Mouse (Mus musculus) CH12F3 (cell line): Measurements from ENCODE around the gene Msi1.
"Not testable (repeated sequence)": the region's sequence is repeated elsewhere in the genome, so short reads cannot be mapped to it uniquely, and the experiment has no call there.

ENCODE experiments used
- in situ Hi-C: fragments of 300-500 bp; cut with MboI; formaldehyde crosslinking; loops from 2 replicates; pipeline ENCODE4 v1.14.3; 2020; ENCODE audit warnings: low sequenced_read_pairs

Msi1 gene

DNA sequence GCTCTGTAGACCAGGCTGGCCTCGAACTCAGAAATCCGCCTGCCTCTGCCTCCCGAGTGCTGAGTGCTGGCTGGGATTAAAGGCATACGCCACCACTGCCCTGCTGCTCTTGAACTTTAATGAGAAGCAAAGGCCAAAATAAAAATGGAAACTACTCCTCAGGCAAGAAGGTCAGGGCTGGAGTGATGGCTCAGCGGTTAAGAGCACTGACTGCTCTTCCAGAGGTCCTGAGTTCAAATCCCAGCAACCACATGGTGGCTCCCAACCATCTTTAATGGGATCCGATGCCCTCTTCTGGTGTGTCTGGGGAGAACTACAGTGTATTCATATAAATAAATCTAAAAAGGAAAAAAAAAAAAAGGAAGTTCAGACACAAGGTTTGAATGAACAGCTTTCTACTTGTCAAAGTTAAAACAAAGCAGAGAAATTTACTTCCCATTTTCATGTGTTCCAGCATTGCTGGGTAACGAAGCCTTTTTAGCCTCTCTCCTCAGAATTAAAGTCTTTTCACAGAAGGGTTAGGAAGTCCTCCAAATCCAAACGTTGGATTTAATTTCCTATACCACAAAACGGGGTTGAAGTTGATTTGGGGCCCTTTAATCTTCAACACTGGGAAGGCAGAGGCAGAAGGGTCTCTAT, 58.7 kb downstream of the Msi1 start:
- in situ Hi-C loops: no loop called here

DNA sequence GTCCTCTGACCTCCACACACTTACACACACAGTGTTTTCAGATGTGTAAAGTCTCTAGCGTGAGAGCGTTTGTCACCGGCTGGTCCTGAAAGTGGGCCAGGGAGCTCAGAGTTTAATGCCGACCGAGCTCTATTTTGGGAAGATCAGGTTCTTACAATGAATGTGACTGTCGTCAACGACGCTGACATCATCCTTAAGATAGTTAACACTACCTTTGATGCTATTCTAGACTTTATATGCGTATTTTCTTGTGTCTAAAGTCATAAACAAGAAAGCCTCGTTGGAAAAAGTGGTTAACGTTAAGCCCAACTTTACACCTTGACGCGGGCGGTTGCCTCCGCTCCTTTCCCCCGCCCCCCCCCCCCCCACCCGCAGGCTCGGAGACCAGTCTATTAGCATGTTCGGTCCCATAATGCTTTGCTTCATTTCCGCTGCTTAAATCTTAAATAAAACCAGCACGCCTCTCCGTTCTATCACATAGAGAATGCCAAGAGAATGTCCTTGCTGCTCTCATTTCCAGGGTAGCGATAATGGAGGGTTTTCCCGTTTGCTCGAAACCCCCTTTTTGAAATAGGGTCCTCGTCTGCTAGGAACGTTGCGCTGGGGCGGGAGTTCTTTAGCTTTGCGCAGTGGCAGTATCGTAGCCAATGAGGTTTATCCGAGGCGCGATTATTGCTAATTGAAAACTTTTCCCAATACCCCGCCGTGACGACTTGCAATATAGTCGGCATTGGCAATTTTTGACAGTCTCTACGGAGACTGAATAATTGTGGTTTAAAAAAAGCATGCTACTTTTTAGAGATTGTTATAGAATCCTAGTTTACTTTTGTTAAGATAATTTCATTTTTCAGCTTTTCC, 59.7 kb downstream of the Msi1 start:
- in situ Hi-C loops: no loop called here

DNA sequence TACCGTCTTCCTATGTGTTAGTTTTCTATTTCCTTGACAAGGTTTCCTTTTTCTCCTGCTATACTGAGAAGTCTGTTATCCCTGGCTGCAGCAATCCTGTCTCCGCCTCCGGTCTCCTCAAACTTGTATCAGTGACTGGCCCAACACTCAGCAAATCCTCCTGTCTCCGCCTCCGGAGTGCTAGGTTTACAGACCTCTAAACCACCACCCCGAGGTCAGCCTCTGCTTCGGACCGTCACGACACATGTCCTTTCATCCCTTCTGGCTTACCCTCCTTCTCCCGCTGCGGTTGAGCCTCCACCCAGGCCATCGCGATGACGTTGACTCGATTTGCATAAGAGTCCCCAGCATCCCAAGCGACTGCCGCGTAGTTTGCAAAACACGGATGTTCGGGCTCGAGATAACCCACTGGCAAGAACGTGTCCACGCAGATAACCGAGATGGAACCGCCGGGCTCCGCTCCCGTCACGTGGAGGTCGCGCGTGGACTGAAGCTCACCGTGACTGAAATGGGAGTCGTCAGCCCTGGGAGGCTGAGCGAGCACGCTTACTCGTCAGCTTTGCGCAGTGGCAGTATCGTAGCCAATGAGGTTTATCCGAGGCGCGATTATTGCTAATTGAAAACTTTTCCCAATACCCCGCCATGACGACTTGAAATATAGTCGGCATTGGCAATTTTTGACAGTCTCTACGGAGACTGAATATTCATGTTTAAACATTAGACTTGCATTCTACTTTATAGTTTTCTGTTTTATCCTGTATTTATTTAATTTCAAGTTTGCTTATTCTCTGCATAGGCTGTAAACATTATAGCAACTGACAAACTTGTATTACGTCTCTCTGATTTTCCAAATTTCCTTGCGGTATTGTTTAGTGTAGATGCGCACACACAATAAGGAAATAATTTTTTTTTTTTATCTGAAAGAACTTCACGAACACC, 60.6 kb downstream of the Msi1 start:
- in situ Hi-C loops: no loop called here

DNA sequence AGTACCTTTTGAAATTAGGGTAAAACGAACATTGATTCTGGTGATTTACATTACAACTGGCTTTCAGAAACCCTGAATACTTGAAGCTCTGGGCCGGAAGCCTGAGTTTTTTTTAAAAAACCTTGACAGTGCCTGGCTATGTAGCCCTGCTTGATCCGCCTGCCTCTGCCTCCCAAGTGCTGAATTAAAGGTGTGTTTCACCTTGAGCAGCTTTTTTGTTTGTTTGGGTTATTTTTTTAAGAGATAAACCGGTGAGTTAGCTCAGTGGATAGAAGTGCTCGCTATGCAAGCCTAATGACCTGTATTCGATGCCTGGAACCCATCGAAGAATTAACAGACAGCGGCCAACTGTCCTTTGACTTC, 61.2 kb downstream of the Msi1 start:
- in situ Hi-C loops: no loop called here

GRCm38 (mm10) chr5:115491076-115491475, 61.7 kb downstream of the Msi1 start:
- in situ Hi-C loops: no loop called here

DNA sequence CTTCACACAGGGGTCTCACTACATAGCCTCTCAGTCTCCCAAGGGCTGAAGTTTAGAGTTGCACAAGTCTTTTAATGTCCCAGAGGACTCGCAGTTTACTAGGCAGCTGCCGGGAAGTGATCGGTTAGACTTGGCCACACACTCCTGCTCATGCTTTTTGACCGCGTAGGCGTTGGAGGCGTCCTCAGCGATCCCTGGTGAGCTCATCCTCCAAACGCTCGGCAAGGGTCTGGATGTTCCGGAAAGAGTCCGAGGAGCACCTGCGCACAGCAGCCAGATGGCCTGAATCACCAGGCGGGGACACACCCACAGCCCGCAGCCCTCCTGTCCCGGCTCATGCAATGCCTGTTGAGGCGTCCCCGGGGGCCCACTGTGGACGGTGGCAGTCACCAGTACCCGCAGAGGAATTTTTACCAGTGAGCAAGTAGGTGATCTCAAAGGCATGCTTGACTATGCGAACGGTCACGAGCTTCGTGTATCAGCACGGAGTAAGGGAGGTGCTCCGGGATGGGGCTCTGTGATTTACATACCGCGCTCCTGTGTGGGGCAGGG, 62.4 kb downstream of the Msi1 start:
- in situ Hi-C loops: no loop called here

DNA sequence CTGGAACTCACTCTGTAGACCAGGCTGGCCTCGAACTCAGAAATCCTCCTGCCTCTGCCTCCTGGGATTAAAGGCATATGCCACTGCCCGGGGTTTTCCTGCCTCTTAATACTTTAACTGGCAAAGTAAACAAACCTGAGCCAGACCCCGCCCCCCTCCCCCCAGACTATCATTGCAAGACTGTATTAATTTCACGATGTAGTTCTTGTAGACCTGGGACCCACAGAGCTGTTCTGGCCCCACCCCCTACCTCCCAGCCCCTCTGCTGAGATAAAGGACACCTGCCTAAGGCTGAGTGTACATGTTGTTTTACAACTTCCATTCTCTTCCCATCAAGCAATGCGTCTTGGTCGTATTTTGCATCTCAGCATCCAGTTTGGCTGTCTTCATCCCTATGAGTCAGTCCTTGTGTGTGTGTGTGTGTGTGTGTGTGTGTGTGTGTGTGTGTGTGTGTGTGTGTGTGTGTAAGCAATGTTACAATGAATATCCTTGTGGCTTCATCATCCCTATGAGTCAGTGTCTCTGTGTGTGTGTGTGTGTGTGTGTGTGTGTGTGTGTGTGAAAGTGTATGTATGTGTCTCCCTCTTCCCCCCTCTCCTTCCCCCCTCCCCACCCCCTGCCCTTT, 63.4 kb downstream of the Msi1 start:
- in situ Hi-C loops: no loop called here

DNA sequence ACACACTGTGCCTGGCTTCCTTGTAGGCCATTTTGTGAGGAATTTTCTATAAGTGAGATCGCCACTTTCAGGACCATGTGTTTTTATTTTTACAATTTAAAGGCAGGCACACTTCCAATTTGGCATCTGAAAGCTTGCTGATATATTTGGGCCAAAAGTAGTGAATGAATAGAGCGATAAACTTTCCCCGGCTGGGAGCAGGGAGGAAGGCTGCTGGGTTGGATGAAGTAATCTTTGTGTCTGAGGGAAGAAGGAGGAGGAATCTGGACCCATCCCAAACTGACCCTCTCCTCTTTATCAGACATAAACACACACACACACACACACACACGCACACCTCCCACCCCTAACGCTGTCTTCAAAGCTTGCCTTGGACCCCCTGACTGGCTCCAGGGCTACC, 64.0 kb downstream of the Msi1 start:
- in situ Hi-C loops: no loop called here

DNA sequence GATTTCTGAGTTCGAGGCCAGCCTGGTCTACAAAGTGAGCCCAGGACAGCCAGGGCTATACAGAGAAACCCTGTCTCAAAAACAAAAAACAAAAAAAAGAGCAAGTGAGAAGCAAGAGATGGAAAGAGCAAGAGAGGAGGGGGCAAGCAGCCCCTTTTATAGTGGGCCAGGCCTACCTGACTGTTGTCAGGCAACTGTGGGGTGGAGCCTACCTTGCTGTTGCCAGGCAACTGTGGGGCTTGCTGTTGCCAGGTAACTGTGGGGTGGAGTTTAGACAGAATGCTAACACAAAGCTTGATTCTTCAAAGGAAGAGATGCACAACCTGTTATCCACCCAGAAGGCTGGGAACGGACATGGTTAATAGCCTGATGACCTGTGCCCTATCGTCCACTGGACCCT, 66.2 kb downstream of the Msi1 start:
- in situ Hi-C loops: not testable (repeated sequence)

GRCm38 (mm10) chr5:115497033-115497432, 67.6 kb downstream of the Msi1 start:
- in situ Hi-C loops: no loop called here

DNA sequence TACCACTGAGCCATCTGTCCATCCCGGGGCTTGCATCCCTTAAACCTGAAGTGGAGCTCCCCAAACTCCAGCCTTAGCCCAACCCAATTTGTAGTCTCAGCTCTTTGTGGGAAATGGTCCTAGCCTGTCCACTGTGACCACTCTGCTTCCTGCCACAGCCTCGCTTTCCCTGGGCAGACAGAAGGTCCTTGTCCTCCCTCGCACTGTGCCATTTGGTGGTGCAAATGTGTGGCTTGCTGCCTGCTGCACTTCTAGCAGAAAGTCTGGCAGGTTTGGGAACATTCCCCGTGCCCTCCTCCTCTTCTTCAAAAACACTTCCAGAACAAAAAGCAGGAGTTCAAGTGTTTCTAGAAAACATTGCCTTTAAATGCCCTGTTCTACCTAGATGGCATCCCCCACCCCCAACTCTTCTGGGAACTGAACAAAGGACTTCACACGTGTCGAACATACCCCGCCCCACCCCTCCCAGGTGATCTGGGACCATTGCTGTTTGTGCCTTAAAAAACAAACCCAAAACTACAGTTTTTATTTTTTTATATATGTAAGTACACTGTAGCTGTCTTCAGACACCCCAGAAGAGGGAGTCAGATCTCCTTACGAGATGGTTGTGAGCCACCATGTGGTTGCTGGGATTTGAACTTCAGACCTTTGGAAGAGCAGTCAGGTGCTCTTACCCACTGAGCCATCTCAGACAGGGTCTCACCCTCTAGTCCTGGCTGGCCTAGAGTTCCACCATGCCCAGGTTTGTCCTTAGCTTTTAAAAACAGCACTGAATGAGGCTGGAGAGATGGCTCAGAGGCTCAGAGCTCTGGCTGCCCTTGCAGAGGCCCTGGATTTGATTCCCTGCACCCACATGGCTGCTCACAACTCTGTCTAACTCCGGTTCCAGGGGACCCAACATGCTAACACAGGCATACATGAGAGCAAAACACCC, 69.2 kb downstream of the Msi1 start:
- in situ Hi-C loops: no loop called here

DNA sequence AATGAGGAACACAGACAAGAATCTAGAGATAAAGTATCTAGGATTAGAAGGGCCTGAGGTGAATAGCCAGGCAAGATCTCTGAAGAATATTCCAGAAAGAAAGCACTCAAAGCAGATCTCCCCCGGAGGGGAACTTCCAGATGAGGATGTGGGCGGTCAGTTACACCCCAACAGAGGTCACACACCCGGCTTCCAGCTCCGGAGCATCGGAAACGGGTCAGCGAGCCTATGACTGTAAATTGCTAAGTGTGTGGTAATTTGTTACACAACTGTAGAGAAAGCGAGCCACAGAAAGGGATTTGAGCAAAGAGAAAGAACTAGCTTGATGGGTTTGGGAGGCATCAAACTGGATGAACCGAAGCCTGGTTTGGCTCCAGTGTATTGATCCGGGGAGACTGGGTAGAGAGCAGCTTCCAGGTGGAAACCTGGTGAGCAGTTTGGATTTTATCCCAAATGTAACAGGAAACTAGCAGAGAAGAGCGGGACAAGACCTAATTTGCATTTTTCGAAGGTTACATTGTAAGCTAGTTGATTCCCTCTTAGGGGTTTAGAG, 71.1 kb downstream of the Msi1 start:
- in situ Hi-C loops: loop anchor here (5.0 kb wide), 1 partner anchor 42 kb away; no protein-coding TSS in a partner anchor

- in situ Hi-C loops: loop anchor here (5.0 kb wide), 1 partner anchor 39 kb away; no protein-coding TSS in a partner anchor
Observed at GRCm38 (mm10) chr5:115503035-115503434, 73.6 kb downstream of the Msi1 start.
